Mouse (Mus musculus) kidney, postnatal 0 days (tissue): ENCODE measurements around the gene Adamts2. TPM values are rescaled to one million over a fixed set of nuclear protein-coding genes. Genes with fewer than 3 reads are reported as not detected.

Experiments
- ATAC-seq: fragments of 200-750 bp; cut with Nextera tagmentation; replicated peaks from 2 replicates; pipeline ENCODE4 v1.8.0; 2017; ENCODE audit warnings: low read depth, moderate number of reproducible peaks, moderate TSS enrichment, moderate library complexity; ENCODE audit not compliant: low FRiP score
- DNase-seq: peaks from one replicate; pipeline ENCODE4 v3.0.0-alpha.2; 2016; ENCODE audit warnings: low spot score
- H3K27ac ChIP-seq: fragments of 300-500 bp; sonication (generic); 2 replicates; pipeline ENCODE4 v1.5.1; 2014; ENCODE audit warnings: mild to moderate bottlenecking
- H3K27me3 ChIP-seq: fragments of 300-500 bp; sonication (generic); 2 replicates; pipeline ENCODE4 v1.6.1; 2014; ENCODE audit warnings: low read length, mixed read lengths; ENCODE audit not compliant: insufficient read depth
- H3K36me3 ChIP-seq: fragments of 300-500 bp; sonication (generic); 2 replicates; pipeline ENCODE4 v1.6.1; 2014; ENCODE audit warnings: low read length, mixed read lengths; ENCODE audit not compliant: insufficient read depth
- H3K4me1 ChIP-seq: fragments of 300-500 bp; sonication (generic); replicated peaks from 2 replicates; pipeline ENCODE4 v1.6.1; 2014; ENCODE audit warnings: antibody characterized with exemption, low read length, mixed read lengths; ENCODE audit not compliant: insufficient read depth
- H3K4me2 ChIP-seq: fragments of 300-500 bp; sonication (generic); 2 replicates; pipeline ENCODE4 v1.6.1; 2014; ENCODE audit warnings: mild to moderate bottlenecking, low read length, moderate library complexity, mixed read lengths
- H3K4me3 ChIP-seq: fragments of 300-500 bp; sonication (generic); replicated peaks from 2 replicates; pipeline ENCODE4 v1.5.1; 2014; ENCODE audit warnings: low read depth, low read length
- H3K9ac ChIP-seq: fragments of 300-500 bp; sonication (generic); 2 replicates; pipeline ENCODE4 v1.6.1; 2014; ENCODE audit warnings: low read depth, low read length
- H3K9me3 ChIP-seq: fragments of 300-500 bp; sonication (generic); replicated peaks from 2 replicates; pipeline ENCODE4 v1.6.1; 2016; ENCODE audit warnings: low read length, inconsistent platforms, mixed read lengths
- CTCF ChIP-seq: IDR thresholded peaks from 2 replicates; pipeline ENCODE4 v1.5.1; 2016; ENCODE audit warnings: antibody characterized with exemption, low read depth, mild to moderate bottlenecking, moderate library complexity
- WGBS: fragments of 180-500 bp; shearing (Covaris S2); extraction: QIAGEN DNeasy Blood & Tissue Kit; methylation state at CpG from one replicate; pipeline ENCODE4 v1.1.7; 2014; 5-methylcytosine and 5-hydroxymethylcytosine counted together
- polyA plus RNA-seq: library from polyadenylated mRNA; unstranded; fragments of >200 nt; fragmentation: Nextera tagmentation; extraction: Ambion mirVana; gene quantifications from 2 replicates; pipeline ENCODE4 v1.2.1, GENCODE M21; 2015

Adamts2 gene
- polyA plus RNA-seq, 1 experiment from 2014 or later, result 5.0 TPM

- DNase-seq, result peak; percentile 31
- peak; percentile 52; the same call in 1 of the 2 replicates for ATAC-seq
Observed at GRCm38 (mm10) chr11:50602356-50603081, 635 bp downstream of the Adamts2 start.

GRCm38 (mm10) chr11:50603082-50603910 is 1.4 kb downstream of the Adamts2 start:
- Histone ChIP-seq H3K4me1 (peaks cover 7% of the 10 kb centered on the region; the same call in 1 of the 2 replicates), H3K27ac (no peak overlapping the region), H3K27me3 (peaks cover 34% of the 10 kb centered on the region), H3K4me3 (peak overlapping the region; percentile 57), H3K9me3 (no peaks in the 10 kb centered on the region), H3K36me3 (no peaks in the 10 kb centered on the region), H3K4me2 (peak overlapping the region; percentile 94), H3K9ac (no peak overlapping the region)
- DNase-seq, result peak; percentile 49
- ATAC-seq, result peak; percentile 53
- TF ChIP-seq CTCF, result peak; percentile 46; the same call in 1 of the 2 replicates
- WGBS, result 2% methylated on average over 49 of the region's 52 CpGs

More at GRCm38 (mm10) chr11:50602356-50603081, 635 bp downstream of the Adamts2 start:
- TF ChIP-seq CTCF, result peak; percentile 9; the same call in 1 of the 2 replicates
- Histone ChIP-seq H3K4me2 (peak overlapping the region; percentile 94), H3K27me3 (peaks cover 34% of the 10 kb centered on the region), H3K9me3 (no peaks in the 10 kb centered on the region), H3K36me3 (no peaks in the 10 kb centered on the region), H3K4me1 (peaks cover 7% of the 10 kb centered on the region; the same call in 1 of the 2 replicates), H3K9ac (peak overlapping the region; percentile 54), H3K4me3 (peak overlapping the region; percentile 57), H3K27ac (no peak overlapping the region)
- under 1% methylated on average over 59 of the region's 59 CpGs for WGBS

DNA sequence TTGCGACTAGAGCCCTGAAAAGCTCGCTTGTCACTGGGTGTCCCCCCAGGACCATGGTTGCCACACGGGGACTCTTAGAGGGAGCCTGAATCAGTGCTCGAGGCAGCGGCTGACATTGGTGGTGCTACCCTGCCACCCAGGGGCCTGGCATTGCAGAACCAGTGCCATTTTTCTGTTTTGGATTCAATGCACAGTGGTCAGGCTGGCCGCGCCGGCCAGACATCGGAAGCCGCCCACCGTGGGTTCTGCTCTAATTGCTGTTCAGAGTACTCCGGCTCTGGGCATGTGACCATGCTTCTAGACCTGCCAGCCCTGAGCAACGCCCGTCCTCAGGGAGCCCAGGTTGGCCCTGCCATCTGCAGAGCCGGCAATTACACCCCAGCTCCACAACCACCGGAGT is 2.5 kb downstream of the Adamts2 start:
- peaks cover 7% of the 10 kb centered on the region; the same call in 1 of the 2 replicates for H3K4me1 ChIP-seq
- no peak overlapping the region for H3K9ac ChIP-seq
- H3K27ac ChIP-seq, result no peak overlapping the region
- peaks cover 34% of the 10 kb centered on the region for H3K27me3 ChIP-seq
- WGBS, result 72% methylated on average over 16 of the region's 16 CpGs
- no peak for ATAC-seq
- TF ChIP-seq CTCF, result no peak
- no peak for DNase-seq
- H3K4me2 ChIP-seq, result no peak overlapping the region
- no peaks in the 10 kb centered on the region for H3K9me3 ChIP-seq
- H3K36me3 ChIP-seq, result no peaks in the 10 kb centered on the region
- no peak overlapping the region for H3K4me3 ChIP-seq

- Histone ChIP-seq H3K36me3 (no peaks in the 10 kb centered on the region), H3K27me3 (no peaks in the 10 kb centered on the region), H3K4me2 (no peak overlapping the region), H3K9ac (no peak overlapping the region), H3K9me3 (no peaks in the 10 kb centered on the region), H3K4me3 (no peak overlapping the region), H3K4me1 (no peaks in the 10 kb centered on the region), H3K27ac (no peak overlapping the region)
- no peak for DNase-seq
- no peak for ATAC-seq
- 57% methylated on average over 5 of the region's 5 CpGs for WGBS
- no peak for TF ChIP-seq CTCF
Observed at GRCm38 (mm10) chr11:50611181-50611580, 9.3 kb downstream of the Adamts2 start.

DNA sequence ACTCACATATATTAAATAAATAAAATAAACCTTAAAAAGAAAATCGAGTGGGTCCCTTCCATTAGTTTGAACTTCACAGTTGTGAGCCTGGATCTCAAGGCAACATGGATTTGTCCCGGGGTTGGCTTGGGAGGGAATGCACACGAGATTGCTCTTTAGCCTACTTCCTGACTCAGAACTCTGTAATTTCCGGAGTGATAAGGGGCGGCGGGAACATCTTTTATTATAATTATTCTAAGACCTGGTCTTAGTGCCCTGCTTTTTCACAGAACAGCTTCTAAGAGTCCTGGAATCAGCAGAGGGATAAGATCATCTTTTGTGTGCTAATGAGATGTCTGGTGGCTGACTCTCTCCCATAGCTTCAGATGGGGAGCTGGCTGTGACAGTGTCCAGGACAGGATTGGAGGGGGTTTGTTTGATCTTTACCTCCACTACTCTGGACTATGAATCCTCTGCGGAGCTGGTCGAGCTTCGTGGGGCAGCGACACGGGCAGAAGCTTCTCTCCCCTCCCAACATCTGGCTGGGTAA is 15.2 kb downstream of the Adamts2 start:
- Histone ChIP-seq H3K4me3 (no peak overlapping the region), H3K4me2 (no peak overlapping the region), H3K9me3 (no peaks in the 10 kb centered on the region), H3K36me3 (no peaks in the 10 kb centered on the region), H3K9ac (no peak overlapping the region), H3K27ac (no peak overlapping the region), H3K4me1 (no peaks in the 10 kb centered on the region), H3K27me3 (no peaks in the 10 kb centered on the region)
- no peak for ATAC-seq
- WGBS, result 80% methylated on average over 11 of the region's 11 CpGs
- no peak for TF ChIP-seq CTCF
- DNase-seq, result no peak

DNA sequence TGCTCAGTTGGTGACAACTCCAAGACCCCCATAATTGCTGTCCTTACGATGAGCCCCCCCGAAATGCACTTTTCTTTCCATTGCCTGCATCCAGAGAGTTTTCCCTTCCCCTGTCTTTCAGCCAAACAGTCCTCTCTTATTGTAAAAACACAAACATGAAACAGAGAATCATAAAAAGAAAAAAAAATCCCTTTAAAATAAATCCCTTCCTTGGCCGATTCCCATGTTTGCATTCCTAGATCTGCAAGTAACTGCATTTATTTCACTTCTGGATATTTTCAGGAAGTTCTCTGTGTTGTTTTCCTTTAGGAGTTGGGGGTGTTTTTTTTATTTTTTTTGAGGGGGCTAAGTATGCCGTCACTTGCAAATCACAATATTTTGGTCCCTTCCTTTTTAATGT is 19.0 kb downstream of the Adamts2 start:
- no peaks in the 10 kb centered on the region for H3K27me3 ChIP-seq
- no peaks in the 10 kb centered on the region for H3K9me3 ChIP-seq
- no peak overlapping the region for H3K27ac ChIP-seq
- DNase-seq (peak; percentile 53), ATAC-seq (no peak)
- no peak overlapping the region for H3K4me2 ChIP-seq
- no peak overlapping the region for H3K4me3 ChIP-seq
- H3K9ac ChIP-seq, result no peak overlapping the region
- no peak for TF ChIP-seq CTCF
- WGBS, result 66% methylated on average over 4 of the region's 4 CpGs
- no peaks in the 10 kb centered on the region for H3K4me1 ChIP-seq
- H3K36me3 ChIP-seq, result no peaks in the 10 kb centered on the region
